ENCODE assay signal across 27 mouse cellular contexts in the genomic region with DNA sequence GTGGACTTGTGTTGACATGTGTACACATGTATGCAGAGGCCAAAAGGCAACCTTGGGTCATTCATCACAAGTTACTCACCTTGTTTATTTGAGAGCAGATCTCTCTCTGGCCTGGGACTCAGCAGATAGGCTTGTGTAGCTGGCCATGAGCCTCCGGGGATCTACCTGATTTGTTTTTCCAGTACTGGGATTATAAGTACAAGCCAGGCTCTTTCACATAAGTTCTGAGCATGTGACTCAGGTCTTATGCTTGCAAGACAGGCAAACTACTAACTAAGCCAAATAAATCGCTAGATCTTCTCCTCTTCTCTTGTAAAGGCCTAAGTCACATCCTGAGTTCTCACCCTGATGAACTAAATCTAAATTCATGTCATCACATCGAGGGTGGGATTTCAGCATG.
"Had no signal": no experiment of that assay in that cellular context is flagged by ENCODE, and none has a peak within 500 bp of the region (broad histone marks: within the 10 kb centered on the region; RNA-seq: fewer than 3 reads in every experiment).

No protein-coding gene starts in this region.

- H3K9me3 ChIP-seq: embryonic facial prominence, embryonic 10.5 days; embryonic facial prominence, embryonic 12.5 days; embryonic facial prominence, embryonic 13.5 days; embryonic facial prominence, embryonic 15.5 days; forebrain, embryonic 10.5 days; forebrain, embryonic 12.5 days; forebrain, embryonic 13.5 days; forebrain, embryonic 15.5 days had no signal

- H3K4me3 ChIP-seq: embryonic facial prominence, embryonic 10.5 days; embryonic facial prominence, embryonic 12.5 days; embryonic facial prominence, embryonic 13.5 days; embryonic facial prominence, embryonic 15.5 days; erythroblast, embryonic 14.5 days; forebrain, embryonic 10.5 days; forebrain, embryonic 12.5 days; forebrain, embryonic 13.5 days; forebrain, embryonic 15.5 days; gastrocnemius, adult 2 months; heart, adult 2 months had no signal

- H3K9ac ChIP-seq: embryonic facial prominence, embryonic 12.5 days; embryonic facial prominence, embryonic 13.5 days; embryonic facial prominence, embryonic 15.5 days; forebrain, embryonic 12.5 days; forebrain, embryonic 13.5 days; forebrain, embryonic 15.5 days; forebrain, postnatal 0 days had no signal

- DNase-seq: cerebellum, adult 8-10 months; cerebellum, adult 9-10 months; cerebellum, adult 9-11 months; cerebellum, postnatal 10 days; cerebellum, postnatal 14 days; cerebellum, postnatal 25 days; cerebellum, postnatal 36 days; embryo, embryonic 11 days; forebrain, postnatal 0 days; gastrocnemius, adult 2 months; gastrocnemius, postnatal 10 days; gastrocnemius, postnatal 14 days; gastrocnemius, postnatal 25 days; gastrocnemius, postnatal 36 days; heart, adult 18-20 months; heart, adult 2 months had no signal

- ATAC-seq: forebrain, embryonic 13.5 days; forebrain, embryonic 14.5 days; forebrain, embryonic 15.5 days; forebrain, embryonic 16.5 days; forebrain, postnatal 0 days had no signal

- H3K27me3 ChIP-seq: embryonic facial prominence, embryonic 12.5 days; embryonic facial prominence, embryonic 13.5 days; embryonic facial prominence, embryonic 15.5 days; forebrain, embryonic 12.5 days; forebrain, embryonic 13.5 days; forebrain, embryonic 15.5 days had no signal

- H3K4me1 ChIP-seq: embryonic facial prominence, embryonic 10.5 days; embryonic facial prominence, embryonic 12.5 days; forebrain, embryonic 10.5 days; forebrain, embryonic 12.5 days; forebrain, embryonic 13.5 days; forebrain, embryonic 15.5 days had no signal

- H3K4me2 ChIP-seq: embryonic facial prominence, embryonic 12.5 days; embryonic facial prominence, embryonic 13.5 days; embryonic facial prominence, embryonic 15.5 days; forebrain, embryonic 12.5 days; forebrain, embryonic 13.5 days; forebrain, embryonic 15.5 days had no signal

- H3K27ac ChIP-seq: embryonic facial prominence, embryonic 10.5 days; embryonic facial prominence, embryonic 12.5 days; embryonic facial prominence, embryonic 13.5 days; embryonic facial prominence, embryonic 15.5 days; forebrain, embryonic 10.5 days; forebrain, embryonic 12.5 days; forebrain, embryonic 13.5 days; forebrain, embryonic 15.5 days; gastrocnemius, adult 2 months; heart, adult 2 months had no signal

- H3K36me3 ChIP-seq: embryonic facial prominence, embryonic 12.5 days; embryonic facial prominence, embryonic 13.5 days; embryonic facial prominence, embryonic 15.5 days; forebrain, embryonic 10.5 days; forebrain, embryonic 12.5 days; forebrain, embryonic 15.5 days had no signal
